27 mouse cellular contexts compared by ENCODE assay signal in the genomic region with DNA sequence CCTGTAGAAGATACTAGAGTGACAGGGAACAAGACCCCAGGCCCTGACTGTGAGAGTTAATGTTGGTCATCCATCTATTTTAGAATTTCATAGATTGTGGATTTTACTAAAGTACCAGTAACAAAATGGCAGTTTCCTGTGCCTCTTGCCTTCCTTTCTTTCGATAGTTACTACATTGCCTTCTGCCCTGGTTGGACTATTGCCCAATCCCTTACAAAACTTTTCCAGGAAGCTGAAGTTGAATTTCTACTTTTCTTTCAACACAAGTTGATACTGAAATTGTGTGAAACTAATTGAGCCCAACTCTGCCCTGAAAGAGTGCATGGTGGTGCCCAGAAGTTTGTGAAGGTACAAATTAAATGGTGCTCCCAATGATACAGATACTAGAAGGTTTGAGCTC. TPM values are rescaled to one million over a fixed set of nuclear protein-coding genes. Genes with fewer than 3 reads are reported as not detected.
DNase-seq lines count a peak whose midpoint lies in the region; ATAC-seq and TF ChIP-seq lines count a peak whose summit lies in the region.
"Had no signal": no experiment of that assay in that cellular context is flagged by ENCODE, and none has a peak within 500 bp of the region (broad histone marks: within the 10 kb centered on the region; RNA-seq: fewer than 3 reads in every experiment).

No protein-coding gene starts in this region.

- no peak overlapping the region for H3K4me3 ChIP-seq in intestine, postnatal 0 days (ENCODE audit: low read depth, low read length)
- H3K4me3 ChIP-seq in intestine, embryonic 16.5 days (ENCODE audit: low read length) = no peak overlapping the region
- no peak overlapping the region for H3K4me3 ChIP-seq in neural tube, embryonic 15.5 days (replicated peaks)
- H3K4me3 ChIP-seq: forebrain, embryonic 10.5 days; heart, embryonic 12.5 days; hindbrain, embryonic 10.5 days; layer of hippocampus, adult 2 months; liver, embryonic 13.5 days; lung, embryonic 15.5 days; midbrain, embryonic 15.5 days; neural tube, embryonic 12.5 days had no signal

- DNase-seq in 3T3-L1 (ENCODE audit: low read depth, low spot score) (peak; percentile 17), adipocyte (ENCODE audit: low spot score) (peak; percentile 96)
- peak; percentile 66 for DNase-seq in lung, postnatal 36 days
- DNase-seq in cerebellum, postnatal 14 days = no peak
- DNase-seq in embryo, embryonic 11 days = no peak
- DNase-seq: cerebellum, adult 9-10 months; gastrocnemius, postnatal 14 days; heart, adult 18-20 months; heart, postnatal 10 days; kidney, adult 11 months; layer of hippocampus, postnatal 36 days; liver, embryonic 13.5 days; retina, postnatal 1 day; thymus, postnatal 25 days had no signal

- no peak overlapping the region for H3K27ac ChIP-seq in intestine, postnatal 0 days (ENCODE audit: low read depth, low read length)
- H3K27ac ChIP-seq in intestine, embryonic 16.5 days (ENCODE audit: low read length) = no peak overlapping the region
- H3K27ac ChIP-seq in neural tube, embryonic 15.5 days (replicated peaks) = no peak overlapping the region
- H3K27ac ChIP-seq: forebrain, embryonic 10.5 days; hindbrain, embryonic 10.5 days; hindbrain, postnatal 0 days; kidney, postnatal 0 days; layer of hippocampus, adult 2 months; liver, embryonic 13.5 days; lung, embryonic 15.5 days; midbrain, embryonic 15.5 days; neural tube, embryonic 12.5 days had no signal

- no peaks in the 10 kb centered on the region for H3K27me3 ChIP-seq in intestine, postnatal 0 days (replicated peaks; ENCODE audit: control insufficient read depth, insufficient read depth, low read length)
- H3K27me3 ChIP-seq in intestine, embryonic 16.5 days (replicated peaks; ENCODE audit: control insufficient read depth, insufficient read depth, low read length) = no peaks in the 10 kb centered on the region
- H3K27me3 ChIP-seq in neural tube, embryonic 15.5 days (replicated peaks) = no peaks in the 10 kb centered on the region
- H3K27me3 ChIP-seq: heart, embryonic 12.5 days; liver, embryonic 13.5 days; lung, embryonic 15.5 days; midbrain, embryonic 15.5 days; neural tube, embryonic 12.5 days had no signal

- no peaks in the 10 kb centered on the region for H3K4me1 ChIP-seq in intestine, postnatal 0 days (replicated peaks; ENCODE audit: control insufficient read depth, insufficient read depth, low read length)
- no peaks in the 10 kb centered on the region for H3K4me1 ChIP-seq in intestine, embryonic 16.5 days (ENCODE audit: control insufficient read depth, insufficient read depth, low read length)
- no peaks in the 10 kb centered on the region for H3K4me1 ChIP-seq in neural tube, embryonic 15.5 days
- H3K4me1 ChIP-seq: forebrain, embryonic 10.5 days; hindbrain, embryonic 10.5 days; lung, embryonic 15.5 days; midbrain, embryonic 15.5 days; neural tube, embryonic 12.5 days had no signal

- peak; percentile 28; the same call in 1 of the 2 replicates for ATAC-seq in intestine, postnatal 0 days
- no peak for ATAC-seq in intestine, embryonic 16.5 days
- ATAC-seq in neural tube, embryonic 15.5 days (ENCODE audit: low FRiP score) = no peak
- ATAC-seq: forebrain, embryonic 16.5 days; hindbrain, postnatal 0 days; midbrain, embryonic 15.5 days had no signal

- peaks cover 10% of the 10 kb centered on the region; the same call in 1 of the 2 replicates for H3K36me3 ChIP-seq in intestine, postnatal 0 days (ENCODE audit: control insufficient read depth, insufficient read depth)
- H3K36me3 ChIP-seq in intestine, embryonic 16.5 days (ENCODE audit: control insufficient read depth, insufficient read depth, low read length) = no peaks in the 10 kb centered on the region
- H3K36me3 ChIP-seq in neural tube, embryonic 15.5 days = peaks cover 36% of the 10 kb centered on the region

- no peak for TF ChIP-seq CTCF in intestine, postnatal 0 days (IDR thresholded peaks at IDR 0.05; ENCODE audit: low read depth)

- H3K9ac ChIP-seq in intestine, postnatal 0 days (ENCODE audit: low read depth, low read length) = no peak overlapping the region
- H3K9ac ChIP-seq in intestine, embryonic 16.5 days (ENCODE audit: low read depth, low read length) = no peak overlapping the region
- no peak overlapping the region for H3K9ac ChIP-seq in neural tube, embryonic 15.5 days (replicated peaks)
- H3K9ac ChIP-seq: heart, embryonic 12.5 days; liver, embryonic 13.5 days; lung, embryonic 15.5 days; midbrain, embryonic 15.5 days; neural tube, embryonic 12.5 days had no signal

- no peaks in the 10 kb centered on the region for H3K9me3 ChIP-seq in intestine, postnatal 0 days (ENCODE audit: control insufficient read depth)
- no peaks in the 10 kb centered on the region for H3K9me3 ChIP-seq in intestine, embryonic 16.5 days (ENCODE audit: control insufficient read depth, low read length)
- H3K9me3 ChIP-seq in neural tube, embryonic 15.5 days (replicated peaks) = no peaks in the 10 kb centered on the region
- H3K9me3 ChIP-seq: forebrain, embryonic 10.5 days; heart, embryonic 12.5 days; hindbrain, embryonic 10.5 days; liver, embryonic 13.5 days; lung, embryonic 15.5 days; midbrain, embryonic 15.5 days; neural tube, embryonic 12.5 days had no signal

- no peak overlapping the region for H3K4me2 ChIP-seq in intestine, postnatal 0 days (replicated peaks; ENCODE audit: low read depth)
- H3K4me2 ChIP-seq in intestine, embryonic 16.5 days (ENCODE audit: low read depth, low read length) = no peak overlapping the region
- H3K4me2 ChIP-seq in neural tube, embryonic 15.5 days = no peak overlapping the region
- H3K4me2 ChIP-seq: heart, embryonic 12.5 days; liver, embryonic 13.5 days; lung, embryonic 15.5 days; midbrain, embryonic 15.5 days; neural tube, embryonic 12.5 days had no signal

- WGBS in intestine, postnatal 0 days = 46% methylated on average over 1 of the region's 1 CpGs
- 89% methylated on average over 1 of the region's 1 CpGs for WGBS in intestine, embryonic 16.5 days
- 88% methylated on average over 1 of the region's 1 CpGs for WGBS in neural tube, embryonic 15.5 days

RNA-seq across cellular contexts. Expression of a gene that starts 25.0 kb away (rescaled TPM):
- 73.2 and 76.1 TPM in 2 replicates for polyA plus RNA-seq in intestine, postnatal 0 days (2015; fragmentation: Nextera tagmentation; extraction: Ambion mirVana)
- polyA plus RNA-seq in intestine, embryonic 16.5 days (2015; fragmentation: Nextera tagmentation; extraction: Ambion mirVana) = 56.7 and 60.6 TPM in 2 replicates
- 52.0 and 54.3 TPM in 2 replicates for polyA plus RNA-seq in neural tube, embryonic 15.5 days (2015; fragmentation: Nextera tagmentation; extraction: Ambion mirVana)

RNA-seq across cellular contexts. Expression of a gene that starts 25.0 kb away (rescaled TPM):
- 0.38 TPM in 2 replicates for polyA plus RNA-seq in intestine, postnatal 0 days (2015; fragmentation: Nextera tagmentation; extraction: Ambion mirVana)
- 0.36 and 0.39 TPM in 2 replicates for polyA plus RNA-seq in intestine, embryonic 16.5 days (2015; fragmentation: Nextera tagmentation; extraction: Ambion mirVana)
- polyA plus RNA-seq in neural tube, embryonic 15.5 days (2015; fragmentation: Nextera tagmentation; extraction: Ambion mirVana) = 0.59 and 1.3 TPM in 2 replicates

RNA-seq across cellular contexts. Expression of a gene that starts 45.6 kb away (rescaled TPM):
- 15.6 and 18.7 TPM in 2 replicates for polyA plus RNA-seq in intestine, postnatal 0 days (2015; fragmentation: Nextera tagmentation; extraction: Ambion mirVana)
- 50.5 and 57.1 TPM in 2 replicates for polyA plus RNA-seq in intestine, embryonic 16.5 days (2015; fragmentation: Nextera tagmentation; extraction: Ambion mirVana)
- 8.3 and 22.5 TPM in 2 replicates for polyA plus RNA-seq in neural tube, embryonic 15.5 days (2015; fragmentation: Nextera tagmentation; extraction: Ambion mirVana)

RNA-seq across cellular contexts. Expression of a gene that starts 45.8 kb away (rescaled TPM):
- 6.6 and 6.7 TPM in 2 replicates for polyA plus RNA-seq in intestine, postnatal 0 days (2015; fragmentation: Nextera tagmentation; extraction: Ambion mirVana)
- polyA plus RNA-seq in intestine, embryonic 16.5 days (2015; fragmentation: Nextera tagmentation; extraction: Ambion mirVana) = 18.2 and 23.6 TPM in 2 replicates
- 4.6 and 9.2 TPM in 2 replicates for polyA plus RNA-seq in neural tube, embryonic 15.5 days (2015; fragmentation: Nextera tagmentation; extraction: Ambion mirVana)

Comparison
In these comparisons a context has a peak if more than half of its experiments do, and no peak if none do; other contexts are left out.
1. DNase-seq: peak in 3T3-L1 (single experiment), adipocyte (single experiment) and lung, postnatal 36 days (single experiment); none in cerebellum, postnatal 14 days (0 of 2) and embryo, embryonic 11 days (single experiment).